Comparison of ENCODE assay signal across 18 mouse cellular contexts in the genomic region with DNA sequence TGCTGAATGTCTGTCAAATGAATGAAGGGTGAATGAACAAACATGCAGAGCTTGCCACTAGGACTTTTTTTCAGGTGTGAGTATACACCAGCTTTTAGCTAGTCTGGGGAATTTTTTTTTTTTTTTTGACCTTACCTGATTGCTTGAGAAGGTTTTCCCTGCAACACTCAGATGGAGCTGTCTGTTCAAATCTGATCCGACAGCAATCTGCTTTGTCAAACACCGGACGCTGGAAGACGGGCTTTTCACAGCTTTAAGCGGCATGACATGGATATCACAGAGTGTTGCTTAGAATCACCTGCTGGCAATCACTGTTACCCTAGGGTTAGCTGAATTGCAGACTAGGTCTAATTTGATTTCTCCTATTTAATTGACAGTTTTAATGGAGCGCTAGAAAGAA.
"Had no signal": no experiment of that assay in that cellular context is flagged by ENCODE, and none has a peak within 500 bp of the region (broad histone marks: within the 10 kb centered on the region; RNA-seq: fewer than 3 reads in every experiment).

No protein-coding gene starts in this region.

- H3K4me3 ChIP-seq: layer of hippocampus, adult 2 months; limb, embryonic 12.5 days; liver, embryonic 13.5 days; lung, embryonic 15.5 days; megakaryocyte, embryonic 14.5 days; myocyte; neural tube, embryonic 15.5 days; stomach, embryonic 15.5 days had no signal

- ATAC-seq: liver, postnatal 0 days had no signal

- H3K9me3 ChIP-seq: limb, embryonic 12.5 days; liver, embryonic 13.5 days; lung, embryonic 15.5 days; megakaryocyte, embryonic 14.5 days; neural tube, embryonic 15.5 days; stomach, embryonic 15.5 days had no signal

- H3K4me2 ChIP-seq: limb, embryonic 12.5 days; liver, embryonic 13.5 days; lung, embryonic 15.5 days; neural tube, embryonic 15.5 days; stomach, embryonic 15.5 days had no signal

- H3K27me3 ChIP-seq: limb, embryonic 12.5 days; liver, embryonic 13.5 days; lung, embryonic 15.5 days; megakaryocyte, embryonic 14.5 days; neural tube, embryonic 15.5 days; stomach, embryonic 15.5 days had no signal

- H3K36me3 ChIP-seq: limb, embryonic 12.5 days; liver, embryonic 13.5 days; lung, embryonic 15.5 days; stomach, embryonic 15.5 days had no signal

- H3K27ac ChIP-seq: layer of hippocampus, adult 2 months; limb, embryonic 12.5 days; liver, embryonic 13.5 days; lung, embryonic 15.5 days; macrophage; neural tube, embryonic 15.5 days; stomach, embryonic 15.5 days had no signal

- H3K4me1 ChIP-seq: limb, embryonic 12.5 days; liver, embryonic 13.5 days; lung, embryonic 15.5 days; megakaryocyte, embryonic 14.5 days; stomach, embryonic 15.5 days had no signal

- H3K9ac ChIP-seq: limb, embryonic 12.5 days; liver, embryonic 13.5 days; liver, postnatal 0 days; lung, embryonic 15.5 days; neural tube, embryonic 15.5 days; stomach, embryonic 15.5 days had no signal

- DNase-seq: kidney, adult 18-20 months; kidney, postnatal 10 days; kidney, postnatal 4 days; liver; liver, embryonic 13.5 days; liver, postnatal 0 days; lung, postnatal 14 days; right cerebral cortex, postnatal 4 days; spleen, adult 18-20 months; thymus, postnatal 4 days had no signal
